Mouse (Mus musculus): Measurements from ENCODE around the gene Setd4.
A peak's percentile ranks its signal among the peaks of the same experiment; 100 is the strongest.

Gene Setd4

DNA sequence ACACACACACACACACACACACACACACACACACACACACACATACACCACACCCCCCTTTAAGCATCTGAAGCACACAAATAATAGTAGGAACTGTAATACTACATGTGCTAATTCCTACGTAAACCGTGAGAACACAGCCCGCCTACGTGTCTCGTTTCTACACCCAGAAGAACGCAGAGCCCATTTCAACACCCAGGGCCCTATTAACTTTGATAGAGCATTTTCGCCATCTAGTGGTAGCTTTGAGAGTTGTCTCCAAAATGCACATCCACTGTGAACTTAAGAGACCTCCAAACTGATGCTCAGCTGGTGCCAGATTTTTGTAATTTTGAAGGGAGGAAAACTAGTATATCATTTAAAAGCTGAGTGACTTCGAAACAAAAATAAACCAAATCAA lies 60.2 kb downstream of the Setd4 start:
- Histone ChIP-seq H3K27me3 (ENCODE audit: control insufficient read depth, insufficient read depth, low read length, poor library complexity, severe bottlenecking) (no peaks in the 10 kb centered on the region), H3K36me3 (ENCODE audit: control insufficient read depth, insufficient read depth, low read length, poor library complexity, severe bottlenecking) (no peaks in the 10 kb centered on the region)
- DNase-seq (ENCODE audit: low read depth, low spot score), result peak; percentile 73

DNA sequence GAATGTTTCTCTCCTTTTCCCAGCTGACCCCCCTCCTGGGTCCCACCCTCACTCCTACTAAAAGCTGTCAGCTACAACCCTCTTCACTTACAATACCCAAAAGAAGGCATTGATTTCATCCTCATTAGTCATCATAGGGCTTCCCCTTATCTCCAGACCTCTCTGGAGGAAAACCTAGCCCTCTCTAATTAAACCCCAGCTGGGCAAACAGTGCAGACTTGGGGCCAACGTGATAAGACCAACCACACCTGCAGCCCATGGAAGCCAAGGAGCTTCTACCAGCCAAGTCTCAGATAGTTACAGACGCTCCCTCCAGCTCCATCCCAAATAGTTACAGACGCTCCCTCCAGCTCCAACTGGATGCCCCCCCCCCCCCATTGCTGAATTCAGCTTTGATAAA lies 64.0 kb downstream of the Setd4 start:
- H3K36me3 ChIP-seq (ENCODE audit: control insufficient read depth, insufficient read depth, low read length, poor library complexity, severe bottlenecking), result no peaks in the 10 kb centered on the region
- no peak for DNase-seq (ENCODE audit: low read depth, low spot score)
- no peaks in the 10 kb centered on the region for H3K27me3 ChIP-seq (ENCODE audit: control insufficient read depth, insufficient read depth, low read length, poor library complexity, severe bottlenecking)

DNA sequence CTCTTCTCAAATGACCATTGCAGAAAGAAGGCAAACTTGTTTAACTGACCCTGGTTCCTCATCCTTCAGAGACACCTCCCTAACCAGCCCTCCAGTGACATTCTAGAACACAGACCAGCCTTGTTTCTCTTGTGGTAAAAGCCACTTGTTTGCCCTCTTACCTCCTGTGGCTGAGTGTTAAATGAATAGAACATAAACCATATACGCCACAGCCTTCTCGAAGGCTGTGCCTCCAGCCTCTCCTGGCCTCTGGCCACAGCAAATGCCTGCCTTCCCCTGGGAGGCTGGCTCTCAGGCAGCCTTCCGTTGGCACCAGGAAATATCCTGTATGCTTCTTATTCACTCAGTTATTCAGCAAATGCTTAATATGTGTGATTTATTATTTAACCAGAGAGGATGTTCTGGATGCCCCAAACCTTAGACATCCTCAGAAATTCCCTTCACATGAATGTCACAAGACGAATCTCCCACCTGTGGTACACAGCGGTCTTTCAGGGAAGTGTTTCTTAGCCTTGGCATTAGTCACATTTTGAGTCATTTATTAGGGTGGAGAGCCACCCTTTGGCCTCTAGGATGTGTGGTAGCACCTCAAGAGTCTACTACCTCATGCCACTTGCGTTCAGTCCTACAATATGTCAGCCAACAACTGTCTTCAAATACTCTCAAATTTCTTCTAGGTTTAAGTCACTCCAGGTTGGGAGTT lies 68.6 kb downstream of the Setd4 start:
- no peak for DNase-seq (ENCODE audit: low read depth, low spot score)
- no peaks in the 10 kb centered on the region for H3K36me3 ChIP-seq (ENCODE audit: control insufficient read depth, insufficient read depth, low read length, poor library complexity, severe bottlenecking)
- no peaks in the 10 kb centered on the region for H3K27me3 ChIP-seq (ENCODE audit: control insufficient read depth, insufficient read depth, low read length, poor library complexity, severe bottlenecking)
